Mouse (Mus musculus): ENCODE measurements around the gene Kif1bp. TPM values are rescaled to one million over a fixed set of nuclear protein-coding genes. Genes with fewer than 3 reads are reported as not detected.

Gene Kif1bp
- polyA plus RNA-seq, 1 experiment from 2014 or later, result 76.4 TPM

- Histone ChIP-seq H3K27me3 (replicated peaks) (no peaks in the 10 kb centered on the region), H3K9ac (no peak overlapping the region), H3K9me3 (no peaks in the 10 kb centered on the region), H3K4me1 (no peaks in the 10 kb centered on the region), H3K27ac (no peak overlapping the region), H3K36me3 (replicated peaks) (no peaks in the 10 kb centered on the region; the same call in 1 of the 2 replicates), H3K4me2 (no peak overlapping the region), H3K4me3 (no peak overlapping the region)
- 79% methylated on average over 7 of the region's 7 CpGs for WGBS
- no peak for ATAC-seq (replicated peaks)
Observed at GRCm38 (mm10) chr10:62550787-62551300, 27.4 kb downstream of the Kif1bp start.

- no peak overlapping the region for H3K27ac ChIP-seq
- H3K4me2 ChIP-seq, result no peak overlapping the region
- H3K4me3 ChIP-seq, result no peak overlapping the region
- no peaks in the 10 kb centered on the region for H3K36me3 ChIP-seq (replicated peaks)
- ATAC-seq (replicated peaks), result no peak
- WGBS, result 38% methylated on average over 13 of the region's 16 CpGs
- no peaks in the 10 kb centered on the region for H3K4me1 ChIP-seq
- H3K9ac ChIP-seq, result no peak overlapping the region
- H3K9me3 ChIP-seq, result no peaks in the 10 kb centered on the region
- H3K27me3 ChIP-seq (replicated peaks), result no peaks in the 10 kb centered on the region
Observed at GRCm38 (mm10) chr10:62549523-62550166, 28.6 kb downstream of the Kif1bp start.

DNA sequence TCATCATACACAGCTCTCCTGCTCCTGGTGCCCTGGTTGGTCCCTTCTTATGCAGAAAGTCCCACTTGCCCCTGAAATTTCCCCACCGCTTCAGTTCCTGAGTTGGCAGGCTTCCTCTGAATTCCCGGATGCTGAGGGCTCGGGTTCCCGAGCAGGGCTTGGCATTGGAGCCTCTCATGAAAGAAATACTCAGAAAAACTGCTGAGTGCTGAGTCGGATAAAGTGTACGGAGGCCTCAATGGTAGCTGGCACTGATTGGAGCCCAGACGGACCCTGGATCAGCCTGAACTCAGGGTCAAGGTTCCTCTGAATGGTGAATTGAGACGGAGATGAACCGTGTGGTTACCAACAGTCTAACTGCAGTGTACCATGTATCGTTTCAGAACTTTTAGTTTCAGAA, 31.8 kb downstream of the Kif1bp start:
- Histone ChIP-seq H3K27ac (no peak overlapping the region), H3K9ac (no peak overlapping the region), H3K27me3 (replicated peaks) (no peaks in the 10 kb centered on the region), H3K36me3 (replicated peaks) (no peaks in the 10 kb centered on the region), H3K4me1 (no peaks in the 10 kb centered on the region), H3K4me3 (no peak overlapping the region), H3K9me3 (no peaks in the 10 kb centered on the region), H3K4me2 (no peak overlapping the region)
- no peak for ATAC-seq (replicated peaks)
- 88% methylated on average over 10 of the region's 10 CpGs for WGBS

DNA sequence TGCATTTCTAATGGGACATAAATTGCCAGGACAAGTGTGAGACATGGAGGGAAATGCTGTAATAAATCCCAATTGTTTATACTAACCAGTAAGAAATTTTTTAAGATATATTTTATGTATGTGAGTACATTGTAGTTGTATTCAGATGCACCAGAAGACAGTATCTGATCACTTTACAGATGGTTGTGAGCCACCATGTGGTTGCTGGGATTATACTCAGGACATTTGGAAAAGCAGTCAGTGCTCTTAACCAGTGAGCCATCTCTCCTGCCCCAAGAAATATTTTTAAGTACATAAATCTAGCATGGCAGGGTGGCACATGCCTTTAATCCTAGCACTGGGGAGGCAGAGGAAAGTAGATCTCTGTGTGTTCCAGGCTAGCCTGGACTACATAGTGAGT, 32.5 kb downstream of the Kif1bp start:
- Histone ChIP-seq H3K27me3 (replicated peaks) (no peaks in the 10 kb centered on the region), H3K9me3 (no peaks in the 10 kb centered on the region), H3K9ac (no peak overlapping the region), H3K4me1 (no peaks in the 10 kb centered on the region), H3K27ac (no peak overlapping the region), H3K36me3 (replicated peaks) (no peaks in the 10 kb centered on the region), H3K4me2 (no peak overlapping the region), H3K4me3 (no peak overlapping the region)
- ATAC-seq (replicated peaks), result no peak

DNA sequence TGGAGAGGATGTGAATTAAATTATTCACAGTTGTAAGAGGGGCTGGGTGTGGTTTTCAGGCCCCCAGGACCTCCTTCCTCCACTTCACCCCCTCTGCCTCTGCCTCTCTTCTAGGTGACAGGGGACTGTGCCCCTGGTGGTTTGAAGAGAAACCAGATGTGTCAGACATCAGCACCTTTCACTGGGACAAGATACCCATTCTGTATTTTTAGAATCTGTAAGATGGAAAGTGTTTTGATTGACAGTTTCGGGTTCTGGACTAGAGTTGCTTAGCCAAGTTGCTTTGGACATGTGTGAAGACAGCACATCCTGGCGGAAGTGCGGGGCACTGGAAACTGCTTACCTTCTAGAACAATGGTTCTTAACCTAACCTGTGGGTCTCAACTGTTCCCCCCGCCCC, 33.9 kb downstream of the Kif1bp start:
- H3K4me2 ChIP-seq, result no peak overlapping the region
- no peak overlapping the region for H3K27ac ChIP-seq
- no peak overlapping the region for H3K9ac ChIP-seq
- no peaks in the 10 kb centered on the region for H3K27me3 ChIP-seq (replicated peaks)
- H3K9me3 ChIP-seq, result no peaks in the 10 kb centered on the region
- H3K36me3 ChIP-seq (replicated peaks), result no peaks in the 10 kb centered on the region
- 90% methylated on average over 4 of the region's 4 CpGs for WGBS
- H3K4me1 ChIP-seq, result no peaks in the 10 kb centered on the region
- no peak for ATAC-seq (replicated peaks)
- no peak overlapping the region for H3K4me3 ChIP-seq

DNA sequence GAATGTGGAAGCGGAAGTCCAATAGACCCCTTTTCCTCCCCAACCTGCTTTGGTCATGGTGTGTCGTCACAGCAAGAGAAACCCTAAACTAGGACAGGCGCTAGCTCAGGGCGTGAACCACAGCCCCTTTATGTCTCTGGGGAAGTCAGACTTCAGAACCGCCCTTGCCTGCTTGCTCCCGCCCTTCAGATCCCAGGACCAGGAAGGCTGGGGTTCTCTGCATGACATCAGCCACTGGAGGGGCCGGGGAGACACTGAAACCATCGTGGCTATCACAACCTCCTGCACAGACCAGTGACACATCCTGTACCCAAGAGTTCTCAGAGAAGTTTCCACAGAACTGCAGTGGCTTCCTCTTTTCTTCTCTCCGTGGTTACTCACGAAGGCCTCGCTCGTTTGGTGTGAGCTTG, 34.9 kb downstream of the Kif1bp start:
- 83% methylated on average over 12 of the region's 12 CpGs for WGBS

GRCm38 (mm10) chr10:62542928-62543327, 35.3 kb downstream of the Kif1bp start:
- Histone ChIP-seq H3K36me3 (replicated peaks) (no peaks in the 10 kb centered on the region), H3K27ac (no peak overlapping the region), H3K4me3 (no peak overlapping the region), H3K4me2 (no peak overlapping the region), H3K9ac (no peak overlapping the region), H3K4me1 (no peaks in the 10 kb centered on the region), H3K27me3 (replicated peaks) (no peaks in the 10 kb centered on the region), H3K9me3 (no peaks in the 10 kb centered on the region)
- 92% methylated on average over 8 of the region's 8 CpGs for WGBS
- ATAC-seq (replicated peaks), result no peak

More for the DNA sequence above, 34.9 kb downstream of the Kif1bp start:
- Histone ChIP-seq H3K9me3 (no peaks in the 10 kb centered on the region), H3K4me2 (no peak overlapping the region), H3K9ac (no peak overlapping the region), H3K36me3 (replicated peaks) (no peaks in the 10 kb centered on the region), H3K27ac (no peak overlapping the region), H3K4me1 (no peaks in the 10 kb centered on the region), H3K4me3 (no peak overlapping the region), H3K27me3 (replicated peaks) (no peaks in the 10 kb centered on the region)
- no peak for ATAC-seq (replicated peaks)

DNA sequence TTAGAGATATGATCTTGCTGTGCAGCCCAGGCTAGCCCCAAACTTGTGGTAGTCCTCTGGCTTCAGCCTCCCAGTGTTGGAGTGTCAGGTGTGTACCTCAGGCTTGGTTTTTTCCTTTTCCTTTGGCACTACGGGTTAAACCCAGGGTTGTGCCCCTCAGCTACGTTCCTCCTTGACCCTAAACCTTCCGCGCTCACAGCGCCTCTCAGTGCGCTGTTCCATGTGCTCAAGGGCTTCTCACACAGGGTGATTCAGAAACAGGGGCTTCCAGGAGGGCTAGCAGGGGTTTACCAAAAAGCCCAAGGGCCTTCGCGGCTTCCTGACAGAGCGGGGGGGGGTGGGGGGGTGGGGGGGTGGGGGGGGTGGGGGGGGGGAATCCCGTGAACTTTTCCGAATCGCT, 35.8 kb downstream of the Kif1bp start:
- no peak for ATAC-seq (replicated peaks)
- no peak overlapping the region for H3K4me2 ChIP-seq
- WGBS, result 93% methylated on average over 11 of the region's 12 CpGs
- no peak overlapping the region for H3K27ac ChIP-seq
- H3K9ac ChIP-seq, result no peak overlapping the region
- no peaks in the 10 kb centered on the region for H3K27me3 ChIP-seq (replicated peaks)
- H3K36me3 ChIP-seq (replicated peaks), result no peaks in the 10 kb centered on the region
- no peak overlapping the region for H3K4me3 ChIP-seq
- no peaks in the 10 kb centered on the region for H3K9me3 ChIP-seq
- no peaks in the 10 kb centered on the region for H3K4me1 ChIP-seq

DNA sequence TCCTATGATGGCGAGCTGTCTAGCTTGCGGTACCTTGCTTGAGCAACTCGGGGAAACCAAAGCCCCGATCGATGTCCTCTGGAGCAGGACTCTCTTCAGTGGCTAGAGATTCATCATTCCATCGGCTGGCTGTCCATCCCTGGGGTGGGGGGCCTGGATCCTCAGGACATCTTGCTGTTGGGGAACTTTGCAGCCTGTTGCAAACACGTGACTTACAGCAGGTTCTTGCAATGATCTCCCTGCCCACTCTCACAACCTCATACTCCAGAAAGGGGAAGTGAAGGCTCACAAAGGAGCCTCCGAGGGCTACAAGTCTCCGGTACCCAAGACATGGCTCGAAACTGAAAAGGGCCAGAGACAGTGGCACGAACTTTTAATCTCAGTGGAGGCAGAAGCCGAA, 36.8 kb downstream of the Kif1bp start:
- H3K27me3 ChIP-seq (replicated peaks), result no peaks in the 10 kb centered on the region
- ATAC-seq (replicated peaks), result no peak
- no peak overlapping the region for H3K4me2 ChIP-seq
- H3K27ac ChIP-seq, result no peak overlapping the region
- H3K9ac ChIP-seq, result no peak overlapping the region
- no peak overlapping the region for H3K4me3 ChIP-seq
- no peaks in the 10 kb centered on the region for H3K9me3 ChIP-seq
- 95% methylated on average over 12 of the region's 12 CpGs for WGBS
- no peaks in the 10 kb centered on the region for H3K36me3 ChIP-seq (replicated peaks)
- no peaks in the 10 kb centered on the region for H3K4me1 ChIP-seq

DNA sequence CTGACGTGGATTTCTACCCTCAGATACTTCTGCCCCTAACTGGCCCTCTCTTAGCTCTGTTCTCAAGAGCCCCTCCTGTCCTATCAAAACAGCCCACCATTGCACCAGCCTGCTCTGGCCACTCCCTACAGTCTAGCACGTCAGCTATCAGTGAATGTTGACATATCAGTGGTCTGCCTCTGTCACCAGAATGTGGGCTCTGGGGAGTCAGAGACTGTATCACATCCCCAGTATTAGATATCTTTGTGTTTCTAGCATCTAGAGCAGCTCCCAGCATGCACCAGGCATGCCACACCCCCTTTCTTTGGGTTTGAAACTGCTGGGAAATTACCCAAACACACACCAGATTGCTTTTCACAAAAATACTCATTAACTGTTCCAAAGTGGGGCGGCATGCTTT, 37.5 kb downstream of the Kif1bp start:
- Histone ChIP-seq H3K36me3 (replicated peaks) (no peaks in the 10 kb centered on the region), H3K9ac (no peak overlapping the region), H3K9me3 (no peaks in the 10 kb centered on the region), H3K4me2 (no peak overlapping the region), H3K27me3 (replicated peaks) (no peaks in the 10 kb centered on the region), H3K4me1 (no peaks in the 10 kb centered on the region), H3K27ac (no peak overlapping the region), H3K4me3 (no peak overlapping the region)
- ATAC-seq (replicated peaks), result no peak
- 69% methylated on average over 3 of the region's 3 CpGs for WGBS

DNA sequence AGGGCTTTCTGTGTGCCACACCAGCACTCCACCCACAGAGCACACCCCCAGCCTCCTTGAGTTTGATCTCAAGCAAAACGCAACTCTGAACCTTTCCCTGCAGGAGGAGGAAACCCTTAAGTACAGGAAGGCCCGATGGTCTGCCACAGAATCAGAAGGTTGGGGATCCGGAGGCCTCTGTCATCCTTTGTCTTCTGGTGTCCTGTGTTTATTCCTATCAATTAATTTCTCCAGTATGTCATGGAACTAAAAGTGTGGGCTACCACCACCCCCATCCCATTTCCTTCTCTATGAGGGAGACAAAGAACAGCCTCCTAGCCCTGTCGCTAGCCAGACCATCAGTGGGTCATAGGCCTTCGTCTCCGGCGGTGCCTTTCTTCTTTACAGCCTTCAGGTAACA, 43.7 kb downstream of the Kif1bp start:
- 81% methylated on average over 7 of the region's 7 CpGs for WGBS

GRCm38 (mm10) chr10:62532832-62533231, 45.4 kb downstream of the Kif1bp start:
- no peak overlapping the region for H3K27ac ChIP-seq
- WGBS, result 50% methylated on average over 2 of the region's 2 CpGs
- no peaks in the 10 kb centered on the region for H3K36me3 ChIP-seq (replicated peaks)
- no peak for ATAC-seq (replicated peaks)
- no peak overlapping the region for H3K4me2 ChIP-seq
- no peak overlapping the region for H3K9ac ChIP-seq
- H3K4me3 ChIP-seq, result no peak overlapping the region
- H3K4me1 ChIP-seq, result no peaks in the 10 kb centered on the region
- H3K9me3 ChIP-seq, result no peaks in the 10 kb centered on the region
- H3K27me3 ChIP-seq (replicated peaks), result no peaks in the 10 kb centered on the region

More for the DNA sequence above, 43.7 kb downstream of the Kif1bp start:
- Histone ChIP-seq H3K27me3 (replicated peaks) (no peaks in the 10 kb centered on the region), H3K36me3 (replicated peaks) (no peaks in the 10 kb centered on the region), H3K4me1 (no peaks in the 10 kb centered on the region), H3K27ac (no peak overlapping the region), H3K4me2 (no peak overlapping the region), H3K4me3 (no peak overlapping the region), H3K9ac (no peak overlapping the region), H3K9me3 (no peaks in the 10 kb centered on the region)
- ATAC-seq (replicated peaks), result no peak

GRCm38 (mm10) chr10:62530183-62530582, 48.1 kb downstream of the Kif1bp start:
- Histone ChIP-seq H3K4me2 (no peak overlapping the region), H3K9me3 (no peaks in the 10 kb centered on the region), H3K9ac (no peak overlapping the region), H3K4me1 (no peaks in the 10 kb centered on the region), H3K36me3 (replicated peaks) (no peaks in the 10 kb centered on the region), H3K4me3 (no peak overlapping the region), H3K27ac (no peak overlapping the region), H3K27me3 (replicated peaks) (no peaks in the 10 kb centered on the region)
- WGBS, result 87% methylated on average over 9 of the region's 9 CpGs
- ATAC-seq (replicated peaks), result no peak

Data from midbrain, embryonic 15.5 days (tissue).